Mouse (Mus musculus) c-Kit-positive CD71-negative TER-119-negative erythroid progenitor cells, embryonic 14.5 days (primary cell): ENCODE data around the gene Tbxas1.

Experiments used
- DNase-seq: peaks from one replicate; pipeline ENCODE4 v3.0.0-alpha.2; 2013; ENCODE audit warnings: low read depth

Tbxas1 gene

GRCm38 (mm10) chr6:38921810-38922116 lies 46.6 kb downstream of the Tbxas1 start:
- DNase-seq = no peak

GRCm38 (mm10) chr6:38922517-38922916 lies 47.3 kb downstream of the Tbxas1 start:
- DNase-seq = no peak

GRCm38 (mm10) chr6:38923450-38923849 lies 48.2 kb downstream of the Tbxas1 start:
- DNase-seq = no peak

- no peak for DNase-seq
These were observed 48.9 kb downstream of the Tbxas1 start for GRCm38 (mm10) chr6:38923870-38924817.

- DNase-seq = no peak
These were observed 50.5 kb downstream of the Tbxas1 start for GRCm38 (mm10) chr6:38925719-38926118.

GRCm38 (mm10) chr6:38926135-38926962 lies 51.1 kb downstream of the Tbxas1 start:
- no peak for DNase-seq

GRCm38 (mm10) chr6:38926963-38927361 lies 51.8 kb downstream of the Tbxas1 start:
- no peak for DNase-seq

- DNase-seq = no peak
These were observed 53.3 kb downstream of the Tbxas1 start for GRCm38 (mm10) chr6:38928489-38928888.

GRCm38 (mm10) chr6:38936009-38936408 lies 60.8 kb downstream of the Tbxas1 start:
- DNase-seq = no peak

- no peak for DNase-seq
These were observed 63.2 kb downstream of the Tbxas1 start for GRCm38 (mm10) chr6:38938421-38938820.

GRCm38 (mm10) chr6:38939096-38939495 lies 63.9 kb downstream of the Tbxas1 start:
- DNase-seq = no peak

GRCm38 (mm10) chr6:38941016-38941415 lies 65.8 kb downstream of the Tbxas1 start:
- no peak for DNase-seq

GRCm38 (mm10) chr6:38942771-38943170 lies 67.6 kb downstream of the Tbxas1 start:
- DNase-seq = no peak

GRCm38 (mm10) chr6:38944392-38944791 lies 69.2 kb downstream of the Tbxas1 start:
- DNase-seq = no peak

GRCm38 (mm10) chr6:38944826-38945225 lies 69.6 kb downstream of the Tbxas1 start:
- no peak for DNase-seq

- DNase-seq = no peak
These were observed 70.5 kb downstream of the Tbxas1 start for GRCm38 (mm10) chr6:38945681-38946080.

GRCm38 (mm10) chr6:38947282-38947681 lies 72.1 kb downstream of the Tbxas1 start:
- DNase-seq = no peak

- no peak for DNase-seq
These were observed 74.5 kb downstream of the Tbxas1 start for GRCm38 (mm10) chr6:38949683-38950161.

- DNase-seq = no peak
These were observed 75.1 kb downstream of the Tbxas1 start for GRCm38 (mm10) chr6:38950341-38950740.

GRCm38 (mm10) chr6:38950838-38951237 lies 75.6 kb downstream of the Tbxas1 start:
- DNase-seq = no peak

GRCm38 (mm10) chr6:38956641-38957040 lies 81.4 kb downstream of the Tbxas1 start:
- DNase-seq = no peak

- no peak for DNase-seq
These were observed 82.0 kb downstream of the Tbxas1 start for GRCm38 (mm10) chr6:38957246-38957645.

GRCm38 (mm10) chr6:38959502-38959901 lies 84.3 kb downstream of the Tbxas1 start:
- DNase-seq = no peak
